Mouse (Mus musculus) spleen, adult 2 months (tissue): ENCODE measurements around the gene Gm28043.

Experiments used
- CTCF ChIP-seq: fragments of 200-500 bp; IDR thresholded peaks from 2 replicates; pipeline ENCODE4 v1.5.1; 2011; ENCODE audit warnings: mild to moderate bottlenecking, inconsistent platforms; ENCODE audit not compliant: insufficient read depth, insufficient read length, insufficient replicate concordance; ENCODE audit errors: extremely low read depth
- POLR2A ChIP-seq: fragments of 200-500 bp; IDR thresholded peaks from 2 replicates; pipeline ENCODE4 v1.6.1; 2011; ENCODE audit warnings: low read depth, low read length, inconsistent platforms

DNA sequence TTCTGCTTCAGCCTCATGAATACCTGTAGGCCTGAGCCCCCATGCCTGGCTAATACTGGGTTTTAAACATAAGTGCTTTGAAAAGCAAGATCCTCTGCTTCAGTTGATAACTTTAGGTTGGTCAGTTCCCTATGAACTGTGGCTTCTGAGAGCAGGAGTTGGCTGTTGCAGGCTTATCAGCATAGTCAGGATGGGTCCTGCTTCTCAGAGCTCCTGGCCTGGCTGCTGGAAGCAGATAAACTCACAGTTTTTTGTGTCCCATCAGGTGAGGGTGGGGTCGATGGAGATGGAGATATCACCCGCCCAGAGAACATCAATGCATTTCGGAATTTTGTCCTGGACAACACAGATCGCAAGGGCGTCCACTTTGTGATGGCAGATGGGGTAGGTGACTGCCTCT is 72.1 kb downstream of the Gm28043 start:
- TF ChIP-seq CTCF, result no peak
- TF ChIP-seq POLR2A, result no peak
